Mouse (Mus musculus) bone marrow macrophage, adult 2 months (primary cell): ENCODE data around the gene Mpdu1.

Source experiments
- CTCF ChIP-seq: IDR thresholded peaks from 2 replicates; pipeline ENCODE4 v1.5.1; 2012; ENCODE audit warnings: low read depth, mild to moderate bottlenecking, low read length, moderate library complexity
- POLR2A ChIP-seq: IDR thresholded peaks from 2 replicates; pipeline ENCODE4 v1.6.1; 2012; ENCODE audit warnings: mild to moderate bottlenecking, low read depth, low read length, borderline replicate concordance

DNA sequence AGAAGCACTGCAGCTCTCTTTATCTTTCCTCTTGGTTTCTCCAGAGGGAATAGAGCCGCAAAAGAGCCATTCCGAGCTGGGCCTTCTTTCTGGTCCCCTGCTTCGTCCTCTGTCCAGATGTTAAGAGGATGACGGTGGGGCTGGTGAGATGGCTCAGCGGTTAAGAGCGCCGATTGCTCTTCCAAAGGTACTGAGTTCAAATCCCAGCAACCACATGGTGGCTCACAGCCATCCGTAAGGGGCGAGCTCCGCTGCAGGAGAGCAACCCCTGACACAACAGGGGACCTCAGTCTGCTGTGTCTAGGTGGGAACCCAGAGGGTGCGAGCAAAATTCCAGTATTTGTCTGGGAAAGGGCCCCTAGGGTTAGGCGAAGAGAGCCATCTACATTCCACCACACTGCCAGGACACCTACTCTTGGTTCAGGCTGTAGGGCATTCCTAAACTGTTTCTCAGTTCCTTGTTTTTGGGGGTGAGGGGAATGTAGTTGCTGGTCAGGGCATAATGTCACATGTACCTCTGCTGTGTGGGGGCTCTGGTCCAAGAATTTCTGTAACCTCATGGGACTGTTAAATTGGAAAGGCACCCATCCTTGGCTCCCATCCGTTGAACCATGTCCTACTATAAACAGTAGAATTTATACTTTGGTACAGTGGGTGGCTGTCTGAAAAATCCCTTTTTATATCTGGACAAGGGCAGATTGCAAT is 677 bp upstream of the Mpdu1 start:
- no peak for TF ChIP-seq POLR2A
- no peak for TF ChIP-seq CTCF
